Mouse (Mus musculus) megakaryocyte, embryonic 14.5 days (primary cell): Measurements from ENCODE around the gene Obsl1.

Source experiments
- FLI1 ChIP-seq: IDR thresholded peaks from 2 replicates; pipeline ENCODE4 v1.6.1; 2012; ENCODE audit warnings: low read length, inconsistent platforms, mixed read lengths
- GATA1 ChIP-seq: IDR thresholded peaks from 3 replicates; pipeline ENCODE4 v1.6.1; 2012; ENCODE audit warnings: mixed read lengths, low read length, inconsistent platforms, borderline replicate concordance

DNA sequence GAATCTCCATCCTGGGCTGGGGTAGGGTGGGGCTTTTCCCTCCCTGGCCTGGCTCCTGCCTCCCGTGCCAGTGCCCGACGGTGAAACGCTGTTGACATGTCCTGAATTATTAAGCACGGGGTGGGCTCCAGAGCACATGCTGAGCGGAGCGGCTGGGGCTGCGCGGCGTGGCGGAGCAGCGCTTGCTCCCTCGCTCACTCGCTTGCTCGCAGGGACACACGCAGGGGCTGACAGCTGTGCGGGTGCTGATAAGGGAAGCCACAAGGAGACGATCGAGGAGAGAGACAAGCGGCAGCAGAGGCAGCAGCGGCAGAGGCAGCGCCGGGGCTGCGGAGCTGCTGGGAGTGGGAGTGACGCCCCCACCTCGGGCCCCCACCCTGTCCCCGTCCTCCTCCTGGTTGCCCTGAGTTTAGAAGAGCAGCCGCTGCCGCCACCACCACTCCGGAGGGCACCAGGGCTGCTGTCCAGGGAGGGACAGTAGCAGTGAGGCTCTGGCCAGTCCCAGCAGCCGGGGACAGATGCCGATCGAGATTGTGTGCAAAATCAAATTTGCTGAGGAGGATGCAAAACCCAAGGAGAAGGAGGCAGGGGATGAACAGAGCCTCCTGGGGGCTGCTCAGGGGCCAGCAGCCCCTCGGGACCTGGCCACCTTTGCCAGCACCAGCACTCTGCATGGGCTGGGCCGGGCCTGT lies 55.8 kb downstream of the Obsl1 start, which contains the start of gene Asic4:
- TF ChIP-seq GATA1: no peak
- TF ChIP-seq FLI1: no peak
